Comparison of ENCODE assay signal across 26 mouse cellular contexts in genomic region chr14:8190556-8190955, GRCm38 (mm10).
"Had no signal": no experiment of that assay in that cellular context is flagged by ENCODE, and none has a peak within 500 bp of the region (broad histone marks: within the 10 kb centered on the region; RNA-seq: fewer than 3 reads in every experiment).

No protein-coding gene starts in this region.

- H3K9me3 ChIP-seq: embryonic facial prominence, embryonic 10.5 days; embryonic facial prominence, embryonic 12.5 days; embryonic facial prominence, embryonic 13.5 days; embryonic facial prominence, embryonic 15.5 days; forebrain, embryonic 10.5 days; forebrain, embryonic 12.5 days; forebrain, embryonic 13.5 days; forebrain, embryonic 15.5 days had no signal

- H3K27ac ChIP-seq: embryonic facial prominence, embryonic 10.5 days; embryonic facial prominence, embryonic 12.5 days; embryonic facial prominence, embryonic 13.5 days; embryonic facial prominence, embryonic 15.5 days; forebrain, embryonic 10.5 days; forebrain, embryonic 12.5 days; forebrain, embryonic 13.5 days; forebrain, embryonic 15.5 days; gastrocnemius, adult 2 months; heart, adult 2 months had no signal

- H3K4me3 ChIP-seq: embryonic facial prominence, embryonic 10.5 days; embryonic facial prominence, embryonic 12.5 days; embryonic facial prominence, embryonic 13.5 days; embryonic facial prominence, embryonic 15.5 days; erythroblast, embryonic 14.5 days; forebrain, embryonic 10.5 days; forebrain, embryonic 12.5 days; forebrain, embryonic 13.5 days; forebrain, embryonic 15.5 days; gastrocnemius, adult 2 months; heart, adult 2 months had no signal

- H3K4me1 ChIP-seq: embryonic facial prominence, embryonic 10.5 days; embryonic facial prominence, embryonic 12.5 days; embryonic facial prominence, embryonic 13.5 days; embryonic facial prominence, embryonic 15.5 days; forebrain, embryonic 10.5 days; forebrain, embryonic 12.5 days; forebrain, embryonic 13.5 days had no signal

- DNase-seq: cerebellum, adult 2 months; cerebellum, adult 8-10 months; cerebellum, adult 9-10 months; cerebellum, adult 9-11 months; cerebellum, postnatal 10 days; cerebellum, postnatal 14 days; cerebellum, postnatal 25 days; cerebellum, postnatal 36 days; embryo, embryonic 11 days; forebrain, postnatal 0 days; gastrocnemius, adult 2 months; gastrocnemius, postnatal 10 days; gastrocnemius, postnatal 14 days; gastrocnemius, postnatal 25 days; gastrocnemius, postnatal 36 days; heart, adult 18-20 months; heart, adult 2 months had no signal

- H3K36me3 ChIP-seq: embryonic facial prominence, embryonic 10.5 days; embryonic facial prominence, embryonic 12.5 days; embryonic facial prominence, embryonic 13.5 days; embryonic facial prominence, embryonic 15.5 days; forebrain, embryonic 10.5 days; forebrain, embryonic 12.5 days; forebrain, embryonic 15.5 days had no signal

- H3K27me3 ChIP-seq: embryonic facial prominence, embryonic 12.5 days; embryonic facial prominence, embryonic 13.5 days; embryonic facial prominence, embryonic 15.5 days; forebrain, embryonic 12.5 days; forebrain, embryonic 13.5 days; forebrain, embryonic 15.5 days had no signal
